Mouse (Mus musculus) 3T3-L1 (cell line): Measurements from ENCODE around the gene Esd.

ENCODE experiments used
- DNase-seq: peaks from one replicate; pipeline ENCODE4 v3.0.0-alpha.2; 2015; ENCODE audit warnings: low read depth, low spot score

The Esd gene

GRCm38 (mm10) chr14:74732079-74732783, at the start of gene Esd:
Gene Esd, plus strand, starts transcription at chr14:74732297.
- peak; percentile 92 for DNase-seq

- no peak for DNase-seq
Measured at GRCm38 (mm10) chr14:74684298-74684978, 47.7 kb upstream of the Esd start.

- no peak for DNase-seq
Measured at GRCm38 (mm10) chr14:74691963-74692362, 40.1 kb upstream of the Esd start.

GRCm38 (mm10) chr14:74696766-74697165, 35.3 kb upstream of the Esd start:
- peak; percentile 9 for DNase-seq

GRCm38 (mm10) chr14:74697432-74697831, 34.7 kb upstream of the Esd start:
- no peak for DNase-seq

GRCm38 (mm10) chr14:74699241-74699640, 32.9 kb upstream of the Esd start:
- DNase-seq = no peak

- no peak for DNase-seq
Measured at GRCm38 (mm10) chr14:74703930-74704329, 28.2 kb upstream of the Esd start.

- DNase-seq = peak; percentile 64
Measured at GRCm38 (mm10) chr14:74709054-74709453, 23.0 kb upstream of the Esd start.

GRCm38 (mm10) chr14:74723541-74723940, 8.6 kb upstream of the Esd start:
- DNase-seq = peak; percentile 36

- no peak for DNase-seq
Measured at GRCm38 (mm10) chr14:74731221-74732078, 647 bp upstream of the Esd start.

GRCm38 (mm10) chr14:74733397-74733796, 1.3 kb downstream of the Esd start:
- DNase-seq = peak; percentile 83

GRCm38 (mm10) chr14:74735471-74735870, 3.4 kb downstream of the Esd start:
- no peak for DNase-seq

- peak; percentile 65 for DNase-seq
Measured at GRCm38 (mm10) chr14:74736850-74737249, 4.8 kb downstream of the Esd start.

- peak; percentile 78 for DNase-seq
Measured at GRCm38 (mm10) chr14:74764191-74764918, 32.3 kb downstream of the Esd start.

- peak; percentile 6 for DNase-seq
Measured at GRCm38 (mm10) chr14:74767892-74768291, 35.8 kb downstream of the Esd start.

GRCm38 (mm10) chr14:74774046-74774619, 42.0 kb downstream of the Esd start:
- no peak for DNase-seq

GRCm38 (mm10) chr14:74784243-74784934, 52.3 kb downstream of the Esd start:
- no peak for DNase-seq

- peak; percentile 67 for DNase-seq
Measured at GRCm38 (mm10) chr14:74787717-74788116, 55.6 kb downstream of the Esd start.

GRCm38 (mm10) chr14:74788766-74789165, 56.7 kb downstream of the Esd start:
- peak; percentile 33 for DNase-seq

GRCm38 (mm10) chr14:74790535-74790934, 58.4 kb downstream of the Esd start:
- DNase-seq = no peak

GRCm38 (mm10) chr14:74792793-74793192, 60.7 kb downstream of the Esd start:
- DNase-seq = no peak
